Mouse (Mus musculus): ENCODE results near the gene Timm8a2. TPM values are rescaled to one million over a fixed set of nuclear protein-coding genes. Genes with fewer than 3 reads are reported as not detected.

Timm8a2 gene
- total and polyA plus RNA-seq, 3 experiments: 0.18 TPM; not detected in 2

GRCm38 (mm10) chr14:122079428-122079827, 45.0 kb downstream of the Timm8a2 start:
- Histone ChIP-seq H3K4me1 (ENCODE audit: control insufficient read depth in 1 of 2, insufficient read depth in 2 of 2, low read length in 2 of 2) (peaks cover 2 to 6% of the 10 kb centered on the region in 2 experiments; a peak in 3 of 4 replicates), H3K27ac (ENCODE audit: control insufficient read depth, low read depth, low read length) (no peak overlapping the region), H3K36me3 (ENCODE audit: control insufficient read depth in 1 of 2, insufficient read depth in 2 of 2, low read length in 2 of 2) (no peaks in the 10 kb centered on the region; a peak in 2 of 4 replicates), H3K9me3 (replicated peaks; ENCODE audit: insufficient read depth, low read length) (no peaks in the 10 kb centered on the region), H3K9ac (ENCODE audit: control insufficient read depth, low read depth, low read length, poor library complexity, severe bottlenecking) (peak overlapping the region; percentile 7), H3K27me3 (ENCODE audit: control insufficient read depth in 1 of 2, insufficient read depth in 2 of 2, low read length in 2 of 2) (no peaks in the 10 kb centered on the region), H3K4me3 (ENCODE audit: control insufficient read depth in 1 of 2, insufficient read depth in 1 of 2, low read depth in 2 of 2, low read length in 2 of 2) (peak overlapping the region in 1 of 2 experiments; percentile 16; a peak in 1 of 4 replicates), H3K79me2 (ENCODE audit: control insufficient read depth, insufficient read depth, low read length, poor library complexity) (no peaks in the 10 kb centered on the region)
- peak; percentile 52; the same call in 1 of the 2 replicates for TF ChIP-seq MXI1 (IDR thresholded peaks at IDR 0.05; ENCODE audit: low read depth, low read length)
- TF ChIP-seq ELF1 (IDR thresholded peaks at IDR 0.05; ENCODE audit: low read depth, low read length): no peak
- peak; percentile 77 for TF ChIP-seq RAD21 (IDR thresholded peaks at IDR 0.05; ENCODE audit: low read depth, low read length)
- TF ChIP-seq ZC3H11A (IDR thresholded peaks at IDR 0.05; ENCODE audit: low read depth, low read length): peak; percentile 72
- TF ChIP-seq POLR2A (IDR thresholded peaks at IDR 0.05; ENCODE audit: control insufficient read depth in 1 of 2, insufficient read depth in 1 of 2, low read depth in 1 of 2, low read length in 2 of 2, poor library complexity in 1 of 2): no peak
- TF ChIP-seq CTCF (IDR thresholded peaks at IDR 0.05 in 2 of 3, conservative IDR thresholded peaks at IDR 0.05 in 1 of 3; ENCODE audit: control insufficient read depth in 1 of 3, insufficient read depth in 1 of 3, low read depth in 2 of 3, low read length in 3 of 3, poor library complexity in 1 of 3, severe bottlenecking in 1 of 3): peak; percentile 85 to 90 (median 89)
- 0 out of 2 replicates have a peak, but pooled peaks have one; percentile 26 for TF ChIP-seq ZNF384 (IDR thresholded peaks at IDR 0.05; ENCODE audit: low read depth, low read length)
- peak; percentile 95 for TF ChIP-seq SMC3 (IDR thresholded peaks at IDR 0.05; ENCODE audit: low read depth, low read length)
- 0 out of 2 replicates have a peak, but pooled peaks have one; percentile 34 for TF ChIP-seq SIN3A (IDR thresholded peaks at IDR 0.05; ENCODE audit: low read length)
- peak; percentile 82 for DNase-seq (ENCODE audit: low read depth, low spot score)

GRCm38 (mm10) chr14:122079921-122080320, 45.4 kb downstream of the Timm8a2 start:
- H3K4me3 ChIP-seq (ENCODE audit: control insufficient read depth in 1 of 2, insufficient read depth in 1 of 2, low read depth in 2 of 2, low read length in 2 of 2): no peak overlapping the region
- TF ChIP-seq GATA1 (IDR thresholded peaks at IDR 0.05; ENCODE audit: low read depth, low read length) (no peak), ZNF384 (IDR thresholded peaks at IDR 0.05; ENCODE audit: low read depth, low read length) (no peak)
- H3K79me2 ChIP-seq (ENCODE audit: control insufficient read depth, insufficient read depth, low read length, poor library complexity): no peaks in the 10 kb centered on the region
- peak overlapping the region; percentile 7 for H3K9ac ChIP-seq (ENCODE audit: control insufficient read depth, low read depth, low read length, poor library complexity, severe bottlenecking)
- H3K27me3 ChIP-seq (ENCODE audit: control insufficient read depth in 1 of 2, insufficient read depth in 2 of 2, low read length in 2 of 2): no peaks in the 10 kb centered on the region
- H3K27ac ChIP-seq (ENCODE audit: control insufficient read depth, low read depth, low read length): no peak overlapping the region
- DNase-seq (ENCODE audit: low read depth, low spot score): no peak
- H3K4me1 ChIP-seq (ENCODE audit: control insufficient read depth in 1 of 2, insufficient read depth in 2 of 2, low read length in 2 of 2): peaks cover 2 to 6% of the 10 kb centered on the region in 2 experiments; a peak in 3 of 4 replicates
- H3K36me3 ChIP-seq (ENCODE audit: control insufficient read depth in 1 of 2, insufficient read depth in 2 of 2, low read length in 2 of 2): no peaks in the 10 kb centered on the region; a peak in 2 of 4 replicates
- no peaks in the 10 kb centered on the region for H3K9me3 ChIP-seq (replicated peaks; ENCODE audit: insufficient read depth, low read length)

- Histone ChIP-seq H3K27ac (ENCODE audit: control insufficient read depth, low read depth, low read length) (no peak overlapping the region), H3K9ac (ENCODE audit: control insufficient read depth, low read depth, low read length, poor library complexity, severe bottlenecking) (no peak overlapping the region), H3K36me3 (ENCODE audit: control insufficient read depth in 1 of 2, insufficient read depth in 2 of 2, low read length in 2 of 2) (no peaks in the 10 kb centered on the region; a peak in 2 of 4 replicates)
These were observed 46.8 kb downstream of the Timm8a2 start for GRCm38 (mm10) chr14:122081308-122081707.

More at GRCm38 (mm10) chr14:122081308-122081707, 46.8 kb downstream of the Timm8a2 start:
- no peak overlapping the region for H3K4me3 ChIP-seq (ENCODE audit: control insufficient read depth in 1 of 2, insufficient read depth in 1 of 2, low read depth in 2 of 2, low read length in 2 of 2)
- no peaks in the 10 kb centered on the region for H3K79me2 ChIP-seq (ENCODE audit: control insufficient read depth, insufficient read depth, low read length, poor library complexity)
- no peaks in the 10 kb centered on the region for H3K27me3 ChIP-seq (ENCODE audit: control insufficient read depth in 1 of 2, insufficient read depth in 2 of 2, low read length in 2 of 2)
- H3K9me3 ChIP-seq (replicated peaks; ENCODE audit: insufficient read depth, low read length): no peaks in the 10 kb centered on the region
- H3K4me1 ChIP-seq (ENCODE audit: control insufficient read depth in 1 of 2, insufficient read depth in 2 of 2, low read length in 2 of 2): peaks cover 2 to 6% of the 10 kb centered on the region in 2 experiments; a peak in 3 of 4 replicates
- DNase-seq (ENCODE audit: low read depth, low spot score): peak; percentile 26
- TF ChIP-seq GATA1 (IDR thresholded peaks at IDR 0.05; ENCODE audit: low read depth, low read length): no peak
- TF ChIP-seq MAX (IDR thresholded peaks at IDR 0.05; ENCODE audit: low read length): no peak
- TF ChIP-seq MEF2A (IDR thresholded peaks at IDR 0.05; ENCODE audit: extremely low read depth, insufficient replicate concordance, low read depth, low read length, poor library complexity, severe bottlenecking): no peak
- TF ChIP-seq POLR2AphosphoS2 (IDR thresholded peaks at IDR 0.05; ENCODE audit: low read length): no peak
- TF ChIP-seq CTCF (IDR thresholded peaks at IDR 0.05 in 2 of 3, conservative IDR thresholded peaks at IDR 0.05 in 1 of 3; ENCODE audit: control insufficient read depth in 1 of 3, insufficient read depth in 1 of 3, low read depth in 2 of 3, low read length in 3 of 3, poor library complexity in 1 of 3, severe bottlenecking in 1 of 3): no peak
- no peak for TF ChIP-seq ZNF384 (IDR thresholded peaks at IDR 0.05; ENCODE audit: low read depth, low read length)
- TF ChIP-seq ZMIZ1 (IDR thresholded peaks at IDR 0.05; ENCODE audit: low read depth, low read length): no peak
- TF ChIP-seq ETS1 (IDR thresholded peaks at IDR 0.05; ENCODE audit: low read depth, low read length): no peak
- no peak for TF ChIP-seq ZKSCAN1 (IDR thresholded peaks at IDR 0.05; ENCODE audit: low read depth, low read length)
- TF ChIP-seq CHD2 (IDR thresholded peaks at IDR 0.05; ENCODE audit: low read length): no peak
- no peak for TF ChIP-seq E2F4 (IDR thresholded peaks at IDR 0.05; ENCODE audit: borderline replicate concordance, low read depth, low read length)
- no peak for TF ChIP-seq SMC3 (IDR thresholded peaks at IDR 0.05; ENCODE audit: low read depth, low read length)
- TF ChIP-seq MXI1 (IDR thresholded peaks at IDR 0.05; ENCODE audit: low read depth, low read length): no peak
- TF ChIP-seq MYB (IDR thresholded peaks at IDR 0.05; ENCODE audit: low read depth, low read length): no peak
- TF ChIP-seq RAD21 (IDR thresholded peaks at IDR 0.05; ENCODE audit: low read depth, low read length): no peak
- TF ChIP-seq TAL1 (IDR thresholded peaks at IDR 0.05; ENCODE audit: low read length): no peak
- no peak for TF ChIP-seq UBTF (IDR thresholded peaks at IDR 0.05; ENCODE audit: borderline replicate concordance, insufficient read depth, low read depth, low read length)
- no peak for TF ChIP-seq MAFK (IDR thresholded peaks at IDR 0.05; ENCODE audit: borderline replicate concordance, low read depth, low read length)

Data from MEL (cell line).